Mouse (Mus musculus): ENCODE data around the gene Ppip5k2.
A peak's percentile ranks its signal among the peaks of the same experiment; 100 is the strongest.

Gene Ppip5k2

DNA sequence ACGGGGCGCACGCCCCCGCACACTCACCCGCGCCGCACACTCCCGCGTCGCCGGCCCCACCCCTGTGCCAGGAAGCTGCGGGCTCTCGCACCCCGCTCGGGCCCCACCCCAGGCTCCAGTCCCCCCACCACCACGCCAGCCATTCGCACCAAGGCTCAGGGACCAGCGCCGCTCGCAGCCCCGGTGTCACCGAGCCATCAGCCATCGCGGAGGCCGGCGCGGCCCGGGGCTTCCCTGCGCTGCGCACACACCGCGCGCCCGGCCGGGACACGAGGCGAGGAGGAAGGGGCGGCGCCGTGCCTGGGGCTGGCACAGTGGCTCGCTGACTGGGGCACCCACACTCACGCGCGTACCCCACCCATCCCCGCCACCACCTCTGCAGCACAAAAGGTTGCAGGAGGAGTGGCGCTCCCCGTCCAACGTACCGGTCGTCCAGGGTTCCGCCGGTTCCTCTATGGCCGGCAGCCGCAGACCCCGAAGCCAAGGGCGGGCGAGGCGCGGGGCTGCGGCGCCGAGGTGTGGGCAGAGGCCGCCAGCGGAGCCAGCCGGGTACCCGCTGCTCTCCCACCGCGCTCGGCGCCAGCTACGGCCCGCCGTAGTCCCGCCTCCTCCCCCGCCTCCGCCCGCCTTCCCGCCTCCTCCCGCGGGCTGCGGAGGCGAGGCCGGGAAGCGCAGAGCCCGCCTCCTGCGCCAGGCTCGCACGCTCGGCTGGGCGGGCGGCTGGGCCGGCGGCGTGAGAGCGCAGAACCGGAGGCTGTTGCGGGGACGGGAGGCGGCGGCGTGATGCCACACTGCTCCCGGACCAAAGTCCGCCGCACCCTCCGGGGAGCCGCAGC lies 108.6 kb downstream of the Ppip5k2 start, which contains the start of gene D1Ertd622e:
Gene D1Ertd622e, minus strand, starts transcription at position 669 of the 836 bp plus-strand sequence.
- peak in 1 of 2 experiments; percentile 62 for DNase-seq (ENCODE audit: low read depth in 1 of 2, low spot score in 2 of 2)

- peak in 1 of 2 experiments; percentile 22 for DNase-seq (ENCODE audit: low read depth in 1 of 2, low spot score in 2 of 2)
Measured at GRCm38 (mm10) chr1:97660687-97661405, 109.4 kb downstream of the Ppip5k2 start.

GRCm38 (mm10) chr1:97659405-97659804 lies 110.8 kb downstream of the Ppip5k2 start:
- DNase-seq (ENCODE audit: low read depth in 1 of 2, low spot score in 2 of 2), result no peak

DNA sequence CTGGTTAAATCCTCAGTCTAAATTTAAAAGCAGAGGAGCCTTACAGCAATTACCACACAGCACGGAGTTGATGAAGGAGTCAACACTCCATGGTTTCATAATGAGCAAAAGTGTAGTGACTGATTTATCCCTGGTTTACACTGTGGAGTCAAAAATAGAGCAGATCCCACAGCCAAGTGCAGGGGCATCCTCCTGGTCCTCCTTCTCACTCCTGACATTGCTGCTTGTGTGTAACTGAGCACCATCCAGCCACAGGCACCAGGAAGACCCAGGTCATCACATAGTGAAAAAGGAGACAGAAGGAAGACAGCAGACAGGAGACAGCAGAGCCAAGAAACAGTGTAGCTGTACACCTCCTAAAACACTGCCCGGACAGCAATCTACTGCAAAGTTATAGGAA lies 112.4 kb downstream of the Ppip5k2 start:
- DNase-seq (ENCODE audit: low read depth in 1 of 2, low spot score in 2 of 2), result no peak

DNA sequence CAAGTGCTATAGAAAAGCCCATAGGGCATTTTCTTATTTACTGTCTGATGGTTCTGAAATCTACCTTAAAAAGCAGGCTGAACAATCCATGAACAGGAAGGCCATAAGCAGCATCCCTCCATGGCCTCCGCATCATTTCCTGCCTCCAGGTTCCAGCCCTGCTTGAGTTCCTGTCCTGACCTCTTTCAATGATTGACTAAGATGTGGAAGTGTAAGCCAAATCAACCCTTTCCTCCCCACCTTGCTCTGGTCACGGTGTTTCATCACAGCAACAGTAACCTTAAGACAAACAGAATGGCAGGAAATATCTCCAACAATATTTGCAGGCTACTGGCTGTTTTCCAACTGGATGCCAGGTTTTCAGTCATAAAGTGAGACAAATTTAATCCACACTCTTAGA lies 113.0 kb downstream of the Ppip5k2 start:
- DNase-seq (ENCODE audit: low read depth in 1 of 2, low spot score in 2 of 2), result no peak

Data from monocyte, adult 2 months (primary cell).